Mouse (Mus musculus): ENCODE results near the gene Actg1.
"Not testable (repeated sequence)": the region's sequence is repeated elsewhere in the genome, so short reads cannot be mapped to it uniquely, and the experiment has no call there.

Actg1 gene

GRCm38 (mm10) chr11:120349986-120350702, 1.8 kb upstream of the Actg1 start:
- in situ Hi-C loops (cut with MboI; ENCODE audit: low pct_unique_long_range_greater_than_20kb in 1 of 2, low sequenced_read_pairs in 2 of 2, unreplicated experiment in 1 of 2), result no loop called here

- in situ Hi-C loops (cut with MboI; ENCODE audit: low pct_unique_long_range_greater_than_20kb in 1 of 2, low sequenced_read_pairs in 2 of 2, unreplicated experiment in 1 of 2), result no loop called here
These were observed 1.1 kb upstream of the Actg1 start for GRCm38 (mm10) chr11:120349371-120349985.

- in situ Hi-C loops (cut with MboI; ENCODE audit: low pct_unique_long_range_greater_than_20kb in 1 of 2, low sequenced_read_pairs in 2 of 2, unreplicated experiment in 1 of 2), result no loop called here
These were observed 485 bp upstream of the Actg1 start for GRCm38 (mm10) chr11:120348684-120349370.

DNA sequence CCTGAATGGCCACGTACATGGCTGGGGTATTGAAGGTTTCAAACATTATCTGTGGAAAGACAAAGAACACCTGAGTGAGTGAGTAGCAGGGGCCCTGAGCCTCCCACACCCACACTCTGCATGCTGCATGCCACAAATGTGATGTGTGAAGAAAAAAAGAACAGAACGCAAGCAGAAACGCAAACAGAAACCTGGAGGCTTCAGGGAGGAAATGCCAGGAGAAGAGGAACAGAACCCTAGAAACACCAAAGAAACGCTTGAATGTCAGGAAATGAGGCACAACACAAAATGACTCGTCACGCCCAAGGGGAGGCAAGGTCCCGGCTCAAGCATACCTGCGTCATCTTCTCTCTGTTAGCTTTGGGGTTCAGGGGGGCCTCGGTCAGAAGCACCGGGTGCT, 1.0 kb downstream of the Actg1 start:
- in situ Hi-C loops (cut with MboI; ENCODE audit: low pct_unique_long_range_greater_than_20kb in 1 of 2, low sequenced_read_pairs in 2 of 2, unreplicated experiment in 1 of 2), result no loop called here

GRCm38 (mm10) chr11:120346383-120347034, 1.8 kb downstream of the Actg1 start:
- in situ Hi-C loops (cut with MboI; ENCODE audit: low pct_unique_long_range_greater_than_20kb in 1 of 2, low sequenced_read_pairs in 2 of 2, unreplicated experiment in 1 of 2), result not testable (repeated sequence)

DNA sequence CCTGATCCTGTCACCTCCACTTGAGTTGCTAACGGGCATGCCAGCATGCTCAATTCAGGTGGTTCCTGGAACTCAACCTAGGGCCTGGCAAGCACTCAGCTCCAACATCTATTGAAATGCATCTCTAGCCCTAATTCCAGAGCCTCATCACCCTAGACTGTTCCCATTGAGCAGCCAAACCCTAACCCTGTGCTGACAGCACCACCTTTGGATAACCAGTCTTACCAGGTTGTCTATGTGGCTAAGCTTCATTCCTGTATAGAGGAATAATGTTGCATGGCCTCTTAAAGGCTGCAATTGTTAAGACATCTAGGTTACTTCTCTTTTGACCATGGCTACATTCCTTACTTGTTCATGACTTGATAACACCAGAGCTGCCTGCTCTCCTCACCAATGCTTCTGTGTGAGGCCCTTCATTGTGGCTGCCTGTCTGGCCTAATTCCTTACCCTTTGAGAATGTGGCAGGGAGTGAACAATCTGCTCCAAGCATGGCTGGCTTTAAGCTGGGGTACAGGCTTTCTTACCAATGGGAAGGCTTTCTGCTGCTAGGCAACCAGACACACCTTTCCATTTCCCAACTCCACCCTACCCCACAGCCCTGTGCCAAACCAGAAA, 3.2 kb downstream of the Actg1 start:
- in situ Hi-C loops (cut with MboI; ENCODE audit: low pct_unique_long_range_greater_than_20kb in 1 of 2, low sequenced_read_pairs in 2 of 2, unreplicated experiment in 1 of 2), result no loop called here

- in situ Hi-C loops (cut with MboI; ENCODE audit: low pct_unique_long_range_greater_than_20kb in 1 of 2, low sequenced_read_pairs in 2 of 2, unreplicated experiment in 1 of 2), result no loop called here
These were observed 3.9 kb downstream of the Actg1 start for GRCm38 (mm10) chr11:120344310-120344920.

- in situ Hi-C loops (cut with MboI; ENCODE audit: low pct_unique_long_range_greater_than_20kb in 1 of 2, low sequenced_read_pairs in 2 of 2, unreplicated experiment in 1 of 2), result no loop called here
These were observed 4.6 kb downstream of the Actg1 start for GRCm38 (mm10) chr11:120343519-120344309.

GRCm38 (mm10) chr11:120342656-120343160, 5.6 kb downstream of the Actg1 start:
- in situ Hi-C loops (cut with MboI; ENCODE audit: low pct_unique_long_range_greater_than_20kb in 1 of 2, low sequenced_read_pairs in 2 of 2, unreplicated experiment in 1 of 2), result no loop called here

- in situ Hi-C loops (cut with MboI; ENCODE audit: low pct_unique_long_range_greater_than_20kb in 1 of 2, low sequenced_read_pairs in 2 of 2, unreplicated experiment in 1 of 2), result no loop called here
These were observed 6.7 kb downstream of the Actg1 start for GRCm38 (mm10) chr11:120341661-120342060.

GRCm38 (mm10) chr11:120339978-120340513, 8.3 kb downstream of the Actg1 start:
- in situ Hi-C loops (cut with MboI; ENCODE audit: low pct_unique_long_range_greater_than_20kb in 1 of 2, low sequenced_read_pairs in 2 of 2, unreplicated experiment in 1 of 2), result no loop called here

DNA sequence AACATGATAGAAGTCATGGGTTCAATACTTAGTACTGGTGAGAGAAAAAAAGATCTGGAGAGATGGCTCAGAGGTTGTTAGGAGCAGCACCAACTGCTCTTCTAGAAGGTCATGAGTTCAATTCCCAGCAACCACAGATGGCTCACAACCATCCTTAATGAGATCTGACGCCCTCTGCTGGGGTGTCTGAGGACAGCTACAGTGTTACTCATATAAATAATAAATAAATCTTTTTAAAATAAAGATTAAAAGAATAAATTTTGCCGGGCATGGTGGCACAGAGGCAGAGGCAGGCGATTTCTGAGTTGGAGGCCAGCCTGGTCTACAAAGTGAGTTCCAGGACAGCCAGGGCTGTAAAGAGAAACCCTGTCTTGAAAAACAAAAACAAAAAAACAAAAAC, 9.6 kb downstream of the Actg1 start:
- in situ Hi-C loops (cut with MboI; ENCODE audit: low pct_unique_long_range_greater_than_20kb in 1 of 2, low sequenced_read_pairs in 2 of 2, unreplicated experiment in 1 of 2), result no loop called here

GRCm38 (mm10) chr11:120337447-120337846, 10.9 kb downstream of the Actg1 start:
- in situ Hi-C loops (cut with MboI; ENCODE audit: low pct_unique_long_range_greater_than_20kb in 1 of 2, low sequenced_read_pairs in 2 of 2, unreplicated experiment in 1 of 2), result no loop called here

DNA sequence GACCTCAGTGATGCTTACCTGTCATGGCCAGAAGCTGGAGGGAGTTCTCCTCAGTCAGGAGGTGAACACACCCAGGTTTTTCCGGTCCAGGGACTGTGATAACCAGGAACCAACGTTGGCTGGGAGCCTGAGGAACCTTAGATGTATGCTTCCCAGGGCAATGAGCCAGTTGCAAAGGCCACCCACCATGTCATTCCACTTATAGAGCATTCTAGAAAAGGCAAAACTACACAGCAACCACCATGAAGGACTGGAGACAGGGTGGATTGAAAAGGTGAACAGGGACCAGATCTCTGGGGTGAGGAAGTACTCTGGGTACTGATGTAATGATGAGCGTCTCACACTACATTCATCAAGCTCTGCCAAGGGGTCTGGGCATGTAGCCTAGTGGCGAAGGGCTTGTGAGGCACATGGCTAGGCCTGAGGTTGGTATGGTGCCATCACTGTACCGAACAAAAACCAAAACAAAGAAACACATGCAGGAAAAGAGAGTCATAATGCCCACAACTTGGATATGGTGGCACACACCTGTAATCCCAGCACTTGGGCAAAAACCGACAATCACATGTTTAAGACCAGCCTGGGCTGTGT, 12.8 kb downstream of the Actg1 start:
- in situ Hi-C loops (cut with MboI; ENCODE audit: low pct_unique_long_range_greater_than_20kb in 1 of 2, low sequenced_read_pairs in 2 of 2, unreplicated experiment in 1 of 2), result no loop called here

- in situ Hi-C loops (cut with MboI; ENCODE audit: low pct_unique_long_range_greater_than_20kb in 1 of 2, low sequenced_read_pairs in 2 of 2, unreplicated experiment in 1 of 2), result no loop called here
These were observed 28.2 kb downstream of the Actg1 start for GRCm38 (mm10) chr11:120320156-120320555.

DNA sequence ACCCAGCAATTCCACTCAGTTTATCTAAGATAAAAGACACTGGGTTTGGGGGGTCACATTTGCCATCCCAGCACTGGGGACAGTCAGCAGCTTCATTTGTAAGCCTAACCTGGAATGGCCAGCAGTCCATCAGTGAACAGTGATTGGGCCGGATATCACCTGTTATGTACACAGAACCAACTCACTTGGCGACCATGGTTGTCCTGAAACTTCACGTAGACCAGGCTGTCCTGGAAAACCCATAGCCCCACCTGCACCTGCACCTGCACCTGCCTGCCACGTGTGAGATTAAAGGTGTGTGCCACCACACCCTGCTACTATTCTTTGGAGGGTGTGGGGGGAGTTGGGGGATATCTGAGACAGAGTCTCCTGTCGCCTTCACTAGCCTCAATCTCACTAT, 29.0 kb downstream of the Actg1 start:
- in situ Hi-C loops (cut with MboI; ENCODE audit: low pct_unique_long_range_greater_than_20kb in 1 of 2, low sequenced_read_pairs in 2 of 2, unreplicated experiment in 1 of 2), result no loop called here

DNA sequence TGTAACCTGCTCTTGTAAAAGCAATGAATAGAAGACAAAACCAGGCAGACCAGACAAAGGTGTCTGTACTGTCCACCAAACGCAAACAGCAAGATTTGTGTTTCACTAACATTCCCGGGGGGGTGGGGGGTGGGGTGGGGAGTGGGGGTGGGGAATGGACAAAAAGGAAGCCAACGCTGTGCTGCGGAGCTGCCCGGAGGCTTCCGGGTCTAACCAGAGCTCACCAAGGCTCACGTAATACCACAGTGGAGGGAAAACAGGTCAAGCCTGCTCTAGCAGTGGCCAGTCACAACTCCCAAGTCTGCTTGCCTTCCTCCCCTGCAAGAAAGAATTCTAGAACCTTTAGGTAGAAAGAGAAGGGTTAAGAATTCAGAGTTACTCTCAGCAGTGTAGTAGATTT, 30.9 kb downstream of the Actg1 start:
- in situ Hi-C loops (cut with MboI; ENCODE audit: low pct_unique_long_range_greater_than_20kb in 1 of 2, low sequenced_read_pairs in 2 of 2, unreplicated experiment in 1 of 2), result no loop called here
